Mouse (Mus musculus) E14TG2a.4 (cell line): Measurements from ENCODE around the gene Ccdc14.
"Not testable (repeated sequence)": the region's sequence is repeated elsewhere in the genome, so short reads cannot be mapped to it uniquely, and the experiment has no call there.

Experiments used
- H3K27me3 ChIP-seq: 2 replicates; pipeline ENCODE4 v1.6.1; 2014; ENCODE audit warnings: low read length, control low read depth; ENCODE audit not compliant: insufficient read depth
- H3K36me3 ChIP-seq: 2 replicates; pipeline ENCODE4 v1.6.1; 2014; ENCODE audit warnings: low read length, control low read depth; ENCODE audit not compliant: insufficient read depth
- H3K4me1 ChIP-seq: replicated peaks from 2 replicates; pipeline ENCODE4 v1.6.1; 2014; ENCODE audit warnings: low read depth, low read length, control low read depth
- H3K4me3 ChIP-seq: replicated peaks from 2 replicates; pipeline ENCODE4 v1.5.1; 2014; ENCODE audit warnings: mild to moderate bottlenecking, low read length
- H3K9me3 ChIP-seq: 2 replicates; pipeline ENCODE4 v1.6.1; 2014; ENCODE audit warnings: low read length, control low read depth
- CTCF ChIP-seq: conservative IDR thresholded peaks from 2 replicates; pipeline ENCODE4 v1.5.1; 2014; ENCODE audit warnings: low read length
- NANOG ChIP-seq: IDR thresholded peaks from 2 replicates; pipeline ENCODE4 v1.6.1; 2014; ENCODE audit warnings: borderline replicate concordance, low read length, mixed read lengths
- POU5F1 ChIP-seq: IDR thresholded peaks from 2 replicates; pipeline ENCODE4 v1.6.1; 2014; ENCODE audit warnings: low read length, borderline replicate concordance

Gene Ccdc14

DNA sequence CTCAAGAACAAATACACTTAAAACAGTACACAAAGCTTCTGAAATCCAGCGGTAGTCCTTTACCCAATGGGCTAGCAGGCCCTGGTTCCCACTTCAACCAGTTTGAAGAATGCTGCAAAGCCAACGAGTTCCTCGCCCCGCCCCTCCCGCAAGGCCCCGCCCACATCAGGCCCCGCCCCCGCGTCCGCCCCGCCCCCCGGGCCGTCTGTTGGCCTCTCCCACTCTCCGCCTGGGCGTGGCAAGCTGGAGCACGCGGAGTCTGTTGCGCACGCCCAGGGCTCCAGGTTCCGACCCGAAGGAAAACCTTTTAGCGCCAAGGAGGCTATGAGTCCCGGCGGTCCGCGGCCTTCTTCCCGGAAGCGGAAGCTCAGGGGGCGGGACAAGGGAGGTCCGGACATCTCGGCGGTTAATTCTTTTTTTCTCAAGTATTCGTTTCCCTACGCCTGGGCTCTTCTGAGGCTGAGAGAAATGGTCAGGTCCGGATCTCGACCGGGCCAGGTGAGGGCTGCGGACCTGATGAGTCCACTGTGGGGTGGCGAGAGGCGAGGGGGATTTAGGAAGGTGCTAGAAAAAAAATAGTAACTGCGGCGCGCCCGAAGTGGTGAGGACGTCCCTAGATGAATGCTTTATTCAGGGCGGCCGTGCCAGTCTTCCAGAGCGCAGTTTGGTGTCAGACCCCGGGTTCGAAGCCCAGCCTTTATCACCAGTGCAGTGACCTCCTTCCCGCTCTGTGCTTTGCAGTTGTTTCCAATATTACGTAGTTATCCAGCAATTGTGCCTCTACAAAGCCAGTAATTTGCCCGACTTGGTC lies at the start of gene Ccdc14:
Ccdc14 (plus strand) TSS at position 283 of the 811 bp plus-strand sequence.
- TF ChIP-seq POU5F1 (no peak), NANOG (no peak), CTCF (no peak)
- Histone ChIP-seq H3K4me1 (peaks cover 37% of the 10 kb centered on the region), H3K9me3 (no peaks in the 10 kb centered on the region), H3K4me3 (peak within 1 kb of the TSS; percentile 89), H3K27me3 (peaks cover 7% of the 10 kb centered on the region), H3K36me3 (peaks cover 17% of the 10 kb centered on the region)

DNA sequence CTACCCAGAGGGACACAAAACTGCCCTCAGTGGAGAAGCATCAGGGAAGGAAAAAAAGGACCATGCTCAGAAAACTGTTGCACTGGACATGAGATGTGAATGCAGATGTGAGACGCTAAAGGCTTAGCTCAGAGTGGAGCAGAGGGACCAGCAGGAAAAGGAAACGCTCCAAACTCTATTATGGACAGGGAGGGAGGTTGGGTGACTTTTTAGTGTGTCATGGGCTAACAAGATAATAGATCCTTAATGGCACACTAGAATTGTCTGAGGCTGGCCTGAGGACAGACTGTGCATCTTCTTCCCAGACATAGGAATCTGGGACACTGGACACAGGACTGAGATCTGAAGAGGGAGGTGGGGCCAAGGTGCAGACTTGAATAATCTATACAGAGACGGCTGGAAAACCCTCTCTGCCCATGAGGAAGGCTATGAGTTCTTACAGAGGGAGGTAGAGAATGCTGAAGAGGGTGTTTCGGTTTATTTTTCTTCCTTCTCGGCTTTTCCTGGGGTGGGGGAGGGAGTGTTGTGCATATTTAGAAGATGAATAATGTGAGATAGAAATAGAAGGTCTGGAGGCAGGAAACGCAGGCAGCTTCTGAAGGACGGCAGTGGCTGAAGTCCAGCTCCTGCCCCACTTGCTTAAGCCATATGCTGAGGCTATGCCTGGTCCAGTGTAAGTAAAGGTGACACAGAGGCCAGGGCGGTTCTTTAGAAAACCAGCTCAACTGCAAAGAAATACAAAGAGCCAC lies 46.7 kb upstream of the Ccdc14 start:
- H3K9me3 ChIP-seq = no peaks in the 10 kb centered on the region
- H3K36me3 ChIP-seq = no peaks in the 10 kb centered on the region
- H3K27me3 ChIP-seq = peaks cover 12% of the 10 kb centered on the region
- H3K4me3 ChIP-seq = no peak overlapping the region
- no peaks in the 10 kb centered on the region for H3K4me1 ChIP-seq
- TF ChIP-seq NANOG = no peak
- no peak for TF ChIP-seq CTCF
- no peak for TF ChIP-seq POU5F1

DNA sequence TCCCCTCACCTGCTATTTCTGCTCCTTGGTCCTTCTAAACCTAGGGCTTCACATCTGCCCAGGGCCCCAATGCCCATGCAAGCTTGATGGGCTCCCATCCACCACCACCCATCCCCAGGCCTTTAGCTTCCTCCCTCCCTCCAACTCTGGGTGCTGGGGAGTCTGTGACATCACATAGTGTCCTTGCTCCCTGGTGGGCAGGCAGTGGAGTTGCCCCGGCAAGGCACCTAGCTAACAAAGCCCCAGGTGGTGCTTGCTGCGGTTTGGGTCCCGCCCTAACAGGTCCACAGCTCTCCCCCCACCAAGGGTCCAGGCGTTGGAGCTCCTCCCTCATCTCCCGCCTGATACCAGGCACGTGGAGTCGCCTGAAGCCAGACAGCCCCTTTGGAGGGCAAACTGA lies 40.8 kb upstream of the Ccdc14 start, which contains the start of gene Ropn1:
Ropn1 (plus strand) TSS at position 301 of the 400 bp plus-strand sequence.
- TF ChIP-seq CTCF (no peak), NANOG (no peak), POU5F1 (no peak)
- H3K36me3 ChIP-seq = no peaks in the 10 kb centered on the region
- no peak within 1 kb of the TSS for H3K4me3 ChIP-seq
- peaks cover 7% of the 10 kb centered on the region; the same call in 1 of the 2 replicates for H3K4me1 ChIP-seq
- H3K27me3 ChIP-seq = peaks cover 34% of the 10 kb centered on the region
- no peaks in the 10 kb centered on the region for H3K9me3 ChIP-seq

DNA sequence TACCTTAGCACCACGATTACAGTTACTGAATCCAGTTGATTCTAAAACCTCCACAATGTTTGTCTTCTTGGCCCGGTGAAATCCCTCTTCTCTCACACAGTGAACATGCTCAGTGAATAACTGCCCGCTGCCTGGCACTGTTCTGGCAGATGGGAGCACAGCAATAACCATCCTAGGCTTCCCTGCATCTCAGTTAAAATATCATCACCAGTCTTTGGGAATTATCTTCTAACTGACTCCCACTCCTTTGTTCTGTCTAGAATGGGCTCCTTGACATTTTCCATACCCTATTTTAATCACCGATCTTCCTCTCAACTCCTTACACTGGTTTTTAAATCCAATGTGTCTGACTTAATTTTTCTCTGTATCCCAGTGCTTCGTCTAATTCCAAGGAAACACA lies 37.4 kb upstream of the Ccdc14 start:
- peaks cover 17% of the 10 kb centered on the region for H3K4me1 ChIP-seq
- H3K36me3 ChIP-seq = no peaks in the 10 kb centered on the region

DNA sequence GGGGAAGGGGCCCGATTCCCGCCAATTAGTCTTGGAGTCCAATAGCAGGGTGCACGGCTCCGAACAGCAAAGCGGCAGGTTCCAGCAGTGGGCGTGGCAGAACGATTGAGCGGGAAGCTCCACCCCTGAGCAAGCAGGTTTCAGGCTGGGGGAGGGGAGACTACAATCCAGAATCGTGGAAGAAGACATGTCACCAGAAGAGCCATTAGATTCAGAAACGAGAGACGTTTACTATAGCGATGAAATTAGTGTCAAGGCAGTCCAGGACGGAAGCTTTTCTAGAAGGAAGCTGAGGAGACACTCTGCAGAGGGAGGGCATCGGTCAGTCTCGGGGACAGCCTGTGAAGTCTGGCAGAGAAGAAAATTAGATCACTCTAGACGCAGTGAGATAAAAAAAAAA lies 32.9 kb upstream of the Ccdc14 start:
- not testable (repeated sequence) for H3K36me3 ChIP-seq

More for the DNA sequence above, 37.4 kb upstream of the Ccdc14 start:
- Histone ChIP-seq H3K4me3 (no peak overlapping the region), H3K27me3 (peaks cover 31% of the 10 kb centered on the region), H3K9me3 (no peaks in the 10 kb centered on the region)
- TF ChIP-seq POU5F1 = no peak
- TF ChIP-seq CTCF = no peak
- no peak for TF ChIP-seq NANOG

DNA sequence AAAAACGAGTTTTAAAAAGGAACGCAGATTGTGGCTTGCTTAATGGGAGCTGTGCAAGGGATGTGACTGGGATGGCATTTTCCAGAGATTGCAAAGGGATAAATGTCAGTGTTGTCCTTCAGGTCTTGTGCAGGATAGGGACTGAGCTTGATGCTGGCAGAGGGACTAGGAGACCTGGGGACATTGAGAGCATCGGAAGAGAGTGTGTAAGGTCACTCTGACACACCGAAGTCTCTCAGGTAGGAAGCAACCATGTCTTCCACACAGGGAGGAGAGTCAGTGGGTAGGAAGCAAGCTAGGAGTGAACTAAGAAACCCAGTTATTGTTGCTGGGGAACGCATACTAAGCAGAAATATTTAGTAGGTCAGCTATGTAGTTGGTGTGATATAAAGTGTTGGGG lies 32.4 kb upstream of the Ccdc14 start:
- TF ChIP-seq NANOG = no peak
- Histone ChIP-seq H3K27me3 (peaks cover 11% of the 10 kb centered on the region), H3K36me3 (no peaks in the 10 kb centered on the region), H3K4me1 (peaks cover 17% of the 10 kb centered on the region), H3K9me3 (no peaks in the 10 kb centered on the region), H3K4me3 (peak overlapping the region; percentile 41; the same call in 1 of the 2 replicates)

More for the DNA sequence above, 32.9 kb upstream of the Ccdc14 start:
- H3K9me3 ChIP-seq = not testable (repeated sequence)
- H3K27me3 ChIP-seq = peaks cover 11% of the 10 kb centered on the region
- peaks cover 17% of the 10 kb centered on the region for H3K4me1 ChIP-seq
- H3K4me3 ChIP-seq = peak overlapping the region; percentile 41

DNA sequence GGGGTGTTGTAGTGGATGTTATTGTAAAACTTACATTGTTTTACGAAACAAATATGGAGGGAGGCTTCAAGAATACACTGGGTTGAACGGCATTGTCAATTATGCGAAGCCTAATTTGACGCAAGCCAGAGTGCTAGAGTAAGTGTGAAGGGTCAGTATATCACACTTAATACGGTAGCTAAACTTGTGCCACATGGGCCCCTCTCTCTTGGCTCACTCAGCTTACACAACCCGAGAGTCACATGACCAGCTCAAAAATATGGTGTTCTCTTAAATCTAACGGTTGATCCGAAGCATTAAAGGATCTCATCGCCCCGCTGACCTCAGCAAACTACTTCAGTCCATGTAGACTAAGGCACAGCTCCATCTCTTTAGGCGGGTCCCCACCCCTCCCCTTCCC lies 32.0 kb upstream of the Ccdc14 start:
- no peak for TF ChIP-seq POU5F1
- no peak for TF ChIP-seq CTCF
- TF ChIP-seq NANOG = no peak
- H3K4me1 ChIP-seq = peaks cover 17% of the 10 kb centered on the region
- H3K36me3 ChIP-seq = no peaks in the 10 kb centered on the region
- H3K9me3 ChIP-seq = no peaks in the 10 kb centered on the region
- H3K27me3 ChIP-seq = peaks cover 13% of the 10 kb centered on the region
- H3K4me3 ChIP-seq = no peak overlapping the region

DNA sequence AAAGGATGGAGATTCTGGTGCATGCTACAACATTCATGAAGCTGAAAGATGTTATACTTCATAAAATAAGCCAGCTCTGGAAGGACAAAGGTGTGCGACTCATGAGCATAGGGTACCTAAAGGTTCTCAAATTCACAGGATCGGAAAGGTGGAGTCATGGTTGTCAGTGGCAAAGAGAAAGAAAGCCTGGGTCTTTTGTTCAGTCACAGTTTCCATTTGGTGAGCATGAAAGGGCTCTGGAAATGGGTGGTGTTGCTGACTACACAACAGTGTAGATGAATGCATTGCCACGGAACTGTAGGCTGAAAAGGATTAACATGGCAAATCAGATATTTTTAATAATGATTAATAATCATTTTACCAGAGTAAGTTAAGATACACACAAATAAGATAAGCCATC lies 25.9 kb upstream of the Ccdc14 start:
- Histone ChIP-seq H3K4me3 (no peak overlapping the region), H3K36me3 (no peaks in the 10 kb centered on the region), H3K4me1 (peaks cover 32% of the 10 kb centered on the region), H3K27me3 (peaks cover 39% of the 10 kb centered on the region), H3K9me3 (no peaks in the 10 kb centered on the region)
- no peak for TF ChIP-seq CTCF
- no peak for TF ChIP-seq POU5F1
- no peak for TF ChIP-seq NANOG
